Mouse (Mus musculus) hindbrain, embryonic 11.5 days (tissue): ENCODE data around the gene Zfp59. TPM values are rescaled to one million over a fixed set of nuclear protein-coding genes. Genes with fewer than 3 reads are reported as not detected.

Experiments
- polyA plus RNA-seq: library from polyadenylated mRNA; unstranded; fragments of >200 nt; fragmentation: Nextera tagmentation; extraction: Ambion mirVana; gene quantifications from 2 replicates; pipeline ENCODE4 v1.2.1, GENCODE M21; 2014

Gene Zfp59
- polyA plus RNA-seq, 1 experiment from 2014 or later = 12.5 TPM

Other genes with a start within 250 kb of the Zfp59 start
- 67.5 and 71.7 TPM in 2 replicates for gene Akt2, start 247.1 kb upstream of the Zfp59 start, polyA plus RNA-seq
- gene Ttc9b, start 184.7 kb upstream of the Zfp59 start, polyA plus RNA-seq = 11.2 and 13.4 TPM in 2 replicates
- gene Map3k10, start 164.0 kb upstream of the Zfp59 start, polyA plus RNA-seq = 6.2 and 8.8 TPM in 2 replicates
- gene Zfp607b, start 149.3 kb upstream of the Zfp59 start, polyA plus RNA-seq = 7.3 and 8.5 TPM in 2 replicates
- 90.6 and 93.9 TPM in 2 replicates for gene Zfp60, start 107.2 kb upstream of the Zfp59 start, polyA plus RNA-seq
- gene Zfp626, start 31.4 kb upstream of the Zfp59 start, polyA plus RNA-seq = 2.4 and 2.6 TPM in 2 replicates
- 2.2 and 2.6 TPM in 2 replicates for gene Zfp607a, start 18.9 kb downstream of the Zfp59 start, polyA plus RNA-seq
- gene Zfp974, start 90.9 kb downstream of the Zfp59 start, polyA plus RNA-seq = 15.2 and 15.8 TPM in 2 replicates
- gene Zfp780b, start 140.6 kb downstream of the Zfp59 start, polyA plus RNA-seq = 21.0 and 27.2 TPM in 2 replicates
- 7.1 and 9.3 TPM in 2 replicates for gene Zfp850, start 175.5 kb downstream of the Zfp59 start, polyA plus RNA-seq
- gene Psmc4, start 211.5 kb downstream of the Zfp59 start, polyA plus RNA-seq = 415 and 426 TPM in 2 replicates
- 0.27 and 0.43 TPM in 2 replicates for gene Fcgbp, start 232.6 kb downstream of the Zfp59 start, polyA plus RNA-seq